Mouse (Mus musculus) heart, embryonic 15.5 days (tissue): ENCODE measurements around the gene 2310034G01Rik. TPM values are rescaled to one million over a fixed set of nuclear protein-coding genes. Genes with fewer than 3 reads are reported as not detected.
A peak's percentile ranks its signal among the peaks of the same experiment; 100 is the strongest.

ENCODE experiments used
- ATAC-seq: fragments of 200-750 bp; cut with Nextera tagmentation; replicated peaks from 2 replicates; pipeline ENCODE4 v1.8.0; 2017; ENCODE audit warnings: low read depth, moderate TSS enrichment; ENCODE audit not compliant: insufficient number of reproducible peaks, insufficient read depth, low FRiP score
- H3K27ac ChIP-seq: fragments of 300-500 bp; sonication (generic); 2 replicates; pipeline ENCODE4 v1.5.1; 2015; ENCODE audit warnings: mild to moderate bottlenecking, inconsistent platforms
- H3K27me3 ChIP-seq: fragments of 300-500 bp; sonication (generic); 2 replicates; pipeline ENCODE4 v1.6.1; 2015; ENCODE audit warnings: inconsistent platforms
- H3K36me3 ChIP-seq: fragments of 300-500 bp; sonication (generic); 2 replicates; pipeline ENCODE4 v1.6.1; 2015; ENCODE audit warnings: mild to moderate bottlenecking, inconsistent platforms
- H3K4me1 ChIP-seq: fragments of 300-500 bp; sonication (generic); replicated peaks from 2 replicates; pipeline ENCODE4 v1.6.1; 2015; ENCODE audit warnings: inconsistent platforms
- H3K4me2 ChIP-seq: fragments of 300-500 bp; sonication (generic); 2 replicates; pipeline ENCODE4 v1.6.1; 2015; ENCODE audit warnings: inconsistent platforms, mild to moderate bottlenecking, moderate library complexity
- H3K4me3 ChIP-seq: fragments of 300-500 bp; sonication (generic); 2 replicates; pipeline ENCODE4 v1.5.1; 2015; ENCODE audit warnings: mild to moderate bottlenecking, inconsistent platforms
- H3K9ac ChIP-seq: fragments of 300-500 bp; sonication (generic); 2 replicates; pipeline ENCODE4 v1.6.1; 2015; ENCODE audit warnings: mild to moderate bottlenecking, inconsistent platforms
- H3K9me3 ChIP-seq: fragments of 300-500 bp; sonication (generic); replicated peaks from 2 replicates; pipeline ENCODE4 v1.6.1; 2016; ENCODE audit warnings: inconsistent platforms
- WGBS: fragments of 180-500 bp; shearing (Covaris S2); methylation state at CpG from one replicate; pipeline ENCODE4 v1.1.7; 2015; ENCODE audit warnings: mixed read lengths; 5-methylcytosine and 5-hydroxymethylcytosine counted together
- polyA plus RNA-seq: library from polyadenylated mRNA; unstranded; fragments of >200 nt; fragmentation: Nextera tagmentation; extraction: Ambion mirVana; gene quantifications from 2 replicates; pipeline ENCODE4 v1.2.1, GENCODE M21; 2015

2310034G01Rik gene
- polyA plus RNA-seq, 1 experiment from 2014 or later, result 0.67 TPM

- no peaks in the 10 kb centered on the region for H3K9me3 ChIP-seq
- H3K27me3 ChIP-seq, result peaks cover 2% of the 10 kb centered on the region
- peak within 1 kb of the TSS; percentile 91 for H3K4me3 ChIP-seq
- no peaks in the 10 kb centered on the region for H3K36me3 ChIP-seq
- ATAC-seq, result peak; percentile 80
- H3K27ac ChIP-seq, result peak within 1 kb of the TSS; percentile 58
- H3K4me1 ChIP-seq, result peaks cover 24% of the 10 kb centered on the region
- peak within 1 kb of the TSS; percentile 75 for H3K4me2 ChIP-seq
- WGBS, result under 1% methylated on average over 31 of the region's 31 CpGs
- H3K9ac ChIP-seq, result peak within 1 kb of the TSS; percentile 90
These were observed 11.7 kb downstream of the 2310034G01Rik start, which contains the start of gene Cuedc2 for GRCm38 (mm10) chr19:46338331-46338936. TSS of gene Cuedc2 (minus strand) at chr19:46338702.

DNA sequence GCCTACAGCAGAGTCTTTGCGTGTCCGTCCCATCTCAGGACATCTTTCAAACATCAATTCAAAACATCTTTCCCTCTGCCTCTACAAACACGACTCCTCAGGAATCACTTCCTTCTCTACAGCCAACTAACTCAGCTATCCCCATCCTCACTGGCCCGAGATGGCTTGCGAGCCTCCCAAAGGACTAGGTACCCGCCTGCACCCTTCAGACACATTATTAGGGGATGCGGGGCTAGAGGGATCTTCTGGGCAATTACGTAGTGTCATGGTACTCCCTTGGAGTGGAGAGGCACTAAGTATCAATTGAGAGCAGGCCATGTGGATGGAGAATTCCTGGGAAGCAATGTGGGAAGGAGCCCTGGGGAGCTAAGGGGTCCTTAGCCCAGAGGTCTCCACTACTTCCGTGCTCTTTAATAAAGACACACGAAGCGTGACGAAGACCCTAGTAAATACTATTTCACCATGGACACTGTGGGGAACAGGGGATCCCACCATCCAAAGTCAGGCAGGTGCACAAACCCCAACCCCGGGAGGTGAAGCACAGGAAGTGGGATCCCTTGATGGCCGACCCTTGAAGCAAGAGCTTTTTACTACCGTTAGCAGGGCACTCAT lies 12.3 kb downstream of the 2310034G01Rik start:
- Histone ChIP-seq H3K9me3 (no peaks in the 10 kb centered on the region), H3K4me3 (peak overlapping the region; percentile 91), H3K27me3 (no peaks in the 10 kb centered on the region), H3K4me1 (peaks cover 24% of the 10 kb centered on the region), H3K9ac (peak overlapping the region; percentile 90), H3K27ac (peak overlapping the region; percentile 58; the same call in 1 of the 2 replicates), H3K4me2 (peak overlapping the region; percentile 75), H3K36me3 (no peaks in the 10 kb centered on the region)
- WGBS, result 37% methylated on average over 15 of the region's 15 CpGs
- ATAC-seq, result no peak

DNA sequence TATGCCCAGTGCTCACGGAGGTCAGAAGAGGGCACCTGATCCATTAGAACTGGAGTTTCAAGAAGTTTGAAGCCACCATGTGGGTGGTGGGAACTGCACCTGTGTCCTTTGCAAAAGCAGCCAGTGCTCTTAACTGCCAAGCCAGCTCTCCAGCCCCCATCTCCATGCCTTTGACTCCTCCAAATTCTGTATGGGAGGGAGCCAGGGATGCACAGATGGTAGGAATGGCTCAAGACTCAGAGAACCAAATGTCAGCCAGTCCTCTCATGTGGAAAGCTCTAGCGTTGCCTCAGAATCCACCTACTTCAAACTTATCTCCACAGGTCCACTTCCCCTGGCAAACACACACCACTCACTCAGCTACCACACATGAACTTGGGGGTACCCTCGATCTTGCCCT lies 16.2 kb downstream of the 2310034G01Rik start:
- peaks cover 12% of the 10 kb centered on the region; the same call in 1 of the 2 replicates for H3K36me3 ChIP-seq
- no peaks in the 10 kb centered on the region for H3K9me3 ChIP-seq
- ATAC-seq, result no peak
- H3K9ac ChIP-seq, result no peak overlapping the region
- H3K27ac ChIP-seq, result no peak overlapping the region
- H3K4me1 ChIP-seq, result peaks cover 23% of the 10 kb centered on the region
- 82% methylated on average over 3 of the region's 3 CpGs for WGBS
- no peaks in the 10 kb centered on the region for H3K27me3 ChIP-seq
- H3K4me3 ChIP-seq, result no peak overlapping the region
- H3K4me2 ChIP-seq, result no peak overlapping the region

DNA sequence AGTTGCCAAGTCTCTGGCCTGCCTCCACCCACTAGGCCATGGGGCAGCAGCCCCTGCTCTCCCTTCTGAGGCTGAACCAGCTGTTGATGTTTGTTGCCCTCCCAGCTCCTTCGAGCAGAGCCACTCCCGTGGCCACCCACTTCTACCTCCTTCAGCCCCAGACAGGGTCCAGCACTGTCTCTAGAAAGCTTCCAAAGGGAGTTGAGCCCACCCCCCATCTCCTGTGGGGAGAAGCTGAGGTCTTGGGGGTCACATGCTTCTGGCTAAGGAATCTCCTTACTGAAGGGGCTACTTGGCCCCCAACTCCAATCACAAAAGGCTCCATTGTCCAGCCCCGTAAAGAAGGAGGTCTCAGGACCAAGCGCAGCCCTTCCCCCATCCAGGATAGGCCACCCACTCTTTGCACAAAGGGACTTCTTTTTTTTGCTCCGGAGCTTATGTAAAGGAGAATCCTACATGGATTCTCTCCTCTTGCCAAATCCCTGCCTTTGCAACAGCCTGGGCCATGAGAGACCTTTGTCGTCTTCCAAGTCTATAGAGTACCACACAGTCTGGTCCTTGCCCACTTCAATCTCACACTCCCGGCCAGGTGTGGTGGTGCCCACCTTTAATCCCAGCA lies 17.3 kb downstream of the 2310034G01Rik start:
- no peak for ATAC-seq
- 73% methylated on average over 7 of the region's 7 CpGs for WGBS
- no peaks in the 10 kb centered on the region for H3K9me3 ChIP-seq
- H3K4me2 ChIP-seq, result no peak overlapping the region
- H3K9ac ChIP-seq, result no peak overlapping the region
- H3K27me3 ChIP-seq, result no peaks in the 10 kb centered on the region
- no peak overlapping the region for H3K4me3 ChIP-seq
- H3K36me3 ChIP-seq, result peaks cover 12% of the 10 kb centered on the region; the same call in 1 of the 2 replicates
- H3K27ac ChIP-seq, result no peak overlapping the region
- peaks cover 23% of the 10 kb centered on the region for H3K4me1 ChIP-seq

DNA sequence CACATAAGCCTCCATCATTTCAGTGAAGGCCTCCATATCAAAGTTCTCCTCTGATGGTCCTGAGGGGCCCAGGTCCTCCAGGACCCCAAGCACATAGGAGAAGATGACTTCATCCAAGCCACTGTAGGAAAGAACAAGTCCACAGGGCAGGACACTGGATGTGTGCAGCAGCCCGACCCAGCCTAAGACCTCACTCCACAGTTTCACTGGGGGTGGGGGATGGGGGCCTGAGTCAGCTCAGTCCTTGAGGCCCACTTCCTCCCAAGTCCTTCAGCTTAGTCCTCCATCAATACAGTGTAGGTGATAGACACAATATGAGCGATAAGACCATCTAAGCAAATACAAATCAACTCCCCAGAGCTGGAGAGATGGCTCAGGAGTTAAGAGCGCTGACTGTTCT lies 18.2 kb downstream of the 2310034G01Rik start:
- Histone ChIP-seq H3K9ac (no peak overlapping the region), H3K27ac (no peak overlapping the region), H3K36me3 (peaks cover 12% of the 10 kb centered on the region; the same call in 1 of the 2 replicates), H3K4me2 (no peak overlapping the region), H3K9me3 (no peaks in the 10 kb centered on the region), H3K27me3 (peaks cover 5% of the 10 kb centered on the region), H3K4me3 (no peak overlapping the region), H3K4me1 (peaks cover 26% of the 10 kb centered on the region)
- no peak for ATAC-seq
- WGBS, result 85% methylated on average over 3 of the region's 3 CpGs

GRCm38 (mm10) chr19:46331326-46331725 lies 18.8 kb downstream of the 2310034G01Rik start:
- no peak for ATAC-seq
- H3K4me3 ChIP-seq, result no peak overlapping the region
- peaks cover 11% of the 10 kb centered on the region for H3K27me3 ChIP-seq
- 90% methylated on average over 14 of the region's 14 CpGs for WGBS
- no peak overlapping the region for H3K9ac ChIP-seq
- no peaks in the 10 kb centered on the region for H3K9me3 ChIP-seq
- peaks cover 12% of the 10 kb centered on the region; the same call in 1 of the 2 replicates for H3K36me3 ChIP-seq
- no peak overlapping the region for H3K27ac ChIP-seq
- no peak overlapping the region for H3K4me2 ChIP-seq
- peaks cover 31% of the 10 kb centered on the region for H3K4me1 ChIP-seq

- Histone ChIP-seq H3K27ac (no peak overlapping the region), H3K4me2 (no peak overlapping the region), H3K9ac (no peak overlapping the region), H3K4me3 (no peak overlapping the region), H3K36me3 (peaks cover 12% of the 10 kb centered on the region; the same call in 1 of the 2 replicates), H3K9me3 (no peaks in the 10 kb centered on the region), H3K27me3 (peaks cover 17% of the 10 kb centered on the region), H3K4me1 (peaks cover 31% of the 10 kb centered on the region)
- no peak for ATAC-seq
- 89% methylated on average over 12 of the region's 12 CpGs for WGBS
These were observed 19.4 kb downstream of the 2310034G01Rik start for GRCm38 (mm10) chr19:46330696-46331095.

DNA sequence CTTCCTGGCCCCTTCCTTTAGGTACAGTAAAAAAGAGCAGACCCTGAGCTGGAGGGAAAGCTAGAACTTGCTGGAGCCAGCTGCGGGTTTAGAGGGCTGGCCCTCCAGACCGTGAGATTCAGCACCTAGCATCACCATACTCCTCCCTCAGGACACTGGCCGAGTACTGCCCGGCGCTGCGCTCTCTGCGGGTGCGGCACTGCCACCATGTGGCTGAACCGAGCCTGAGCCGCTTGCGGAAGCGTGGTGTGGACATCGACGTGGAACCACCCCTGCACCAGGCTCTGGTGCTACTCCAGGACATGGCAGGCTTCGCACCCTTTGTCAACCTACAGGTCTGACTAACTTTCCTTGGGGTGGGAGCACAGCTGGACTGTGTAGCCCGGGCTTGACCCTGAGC lies 20.2 kb downstream of the 2310034G01Rik start:
- ATAC-seq, result peak; percentile 25
- Histone ChIP-seq H3K9ac (no peak overlapping the region), H3K36me3 (peaks cover 12% of the 10 kb centered on the region; the same call in 1 of the 2 replicates), H3K9me3 (no peaks in the 10 kb centered on the region), H3K27ac (no peak overlapping the region), H3K4me2 (peak overlapping the region; percentile 93; the same call in 1 of the 2 replicates), H3K4me3 (peak overlapping the region; percentile 68), H3K4me1 (peaks cover 31% of the 10 kb centered on the region), H3K27me3 (peaks cover 25% of the 10 kb centered on the region)
- 8% methylated on average over 16 of the region's 16 CpGs for WGBS

- ATAC-seq, result peak; percentile 3; the same call in 1 of the 2 replicates
- Histone ChIP-seq H3K27ac (peak overlapping the region; percentile 86), H3K9me3 (no peaks in the 10 kb centered on the region), H3K4me3 (peak overlapping the region; percentile 68), H3K27me3 (peaks cover 33% of the 10 kb centered on the region), H3K9ac (peak overlapping the region; percentile 62), H3K36me3 (peaks cover 12% of the 10 kb centered on the region; the same call in 1 of the 2 replicates), H3K4me2 (peak overlapping the region; percentile 93), H3K4me1 (peaks cover 31% of the 10 kb centered on the region)
- 2% methylated on average over 54 of the region's 54 CpGs for WGBS
These were observed 21.0 kb downstream of the 2310034G01Rik start for GRCm38 (mm10) chr19:46329031-46329641.

GRCm38 (mm10) chr19:46328081-46329030 lies 21.7 kb downstream of the 2310034G01Rik start, which contains the start of gene Fbxl15:
TSS of gene Fbxl15 (plus strand) at chr19:46328184.
- H3K4me2 ChIP-seq, result peak within 1 kb of the TSS; percentile 93
- H3K9me3 ChIP-seq, result no peaks in the 10 kb centered on the region
- peaks cover 12% of the 10 kb centered on the region; the same call in 1 of the 2 replicates for H3K36me3 ChIP-seq
- peak within 1 kb of the TSS; percentile 86 for H3K27ac ChIP-seq
- under 1% methylated on average over 81 of the region's 81 CpGs for WGBS
- H3K4me1 ChIP-seq, result peaks cover 31% of the 10 kb centered on the region
- H3K27me3 ChIP-seq, result peaks cover 41% of the 10 kb centered on the region
- peak; percentile 85 for ATAC-seq
- peak within 1 kb of the TSS; percentile 62 for H3K9ac ChIP-seq
- peak within 1 kb of the TSS; percentile 68 for H3K4me3 ChIP-seq
